Mouse (Mus musculus): ENCODE measurements at regions not wholly inside any gene's neighbourhood (a gene's known extent, or its start where the extent isn't known, plus 50 kb on each side); places are given as distances from the start of the nearest gene placed in this dataset.
A peak's percentile ranks its signal among the peaks of the same experiment; 100 is the strongest.

- WGBS, result 67% methylated on average over 8 of the region's 8 CpGs
- no peaks in the 10 kb centered on the region for H3K9me3 ChIP-seq (ENCODE audit: control insufficient read depth, low read length)
- H3K4me1 ChIP-seq (ENCODE audit: control insufficient read depth, insufficient read depth, low read length), result no peaks in the 10 kb centered on the region; the same call in 1 of the 2 replicates
- no peaks in the 10 kb centered on the region for H3K27me3 ChIP-seq (ENCODE audit: control insufficient read depth, insufficient read depth, low read length)
- H3K4me3 ChIP-seq (replicated peaks; ENCODE audit: low read length), result no peak overlapping the region
- no peaks in the 10 kb centered on the region for H3K36me3 ChIP-seq (ENCODE audit: control insufficient read depth, insufficient read depth, low read length)
- ATAC-seq (ENCODE audit: low FRiP score, low read depth) (no peak), DNase-seq (ENCODE audit: low spot score) (no peak)
- no peak overlapping the region for H3K9ac ChIP-seq (ENCODE audit: low read depth, low read length, severe bottlenecking)
- no peak overlapping the region for H3K27ac ChIP-seq (replicated peaks; ENCODE audit: low read depth, low read length)
- no peak for TF ChIP-seq POLR2A (IDR thresholded peaks at IDR 0.05; ENCODE audit: borderline replicate concordance, extremely low read depth, insufficient read depth, insufficient read length)
- no peak overlapping the region for H3K4me2 ChIP-seq (replicated peaks; ENCODE audit: low read depth, low read length, severe bottlenecking)
Observed at GRCm38 (mm10) chr2:178565368-178565818, 135.1 kb downstream of the Cdh26 start.

- no peak overlapping the region for H3K4me3 ChIP-seq (replicated peaks; ENCODE audit: low read length)
- TF ChIP-seq POLR2A (IDR thresholded peaks at IDR 0.05; ENCODE audit: borderline replicate concordance, extremely low read depth, insufficient read depth, insufficient read length), result no peak
- DNase-seq (ENCODE audit: low spot score) (no peak), ATAC-seq (ENCODE audit: low FRiP score, low read depth) (no peak)
- H3K27ac ChIP-seq (replicated peaks; ENCODE audit: low read depth, low read length), result no peak overlapping the region
- H3K36me3 ChIP-seq (ENCODE audit: control insufficient read depth, insufficient read depth, low read length), result no peaks in the 10 kb centered on the region
- H3K9me3 ChIP-seq (ENCODE audit: control insufficient read depth, low read length), result no peaks in the 10 kb centered on the region
- H3K4me1 ChIP-seq (ENCODE audit: control insufficient read depth, insufficient read depth, low read length), result no peaks in the 10 kb centered on the region; the same call in 1 of the 2 replicates
- H3K4me2 ChIP-seq (replicated peaks; ENCODE audit: low read depth, low read length, severe bottlenecking), result no peak overlapping the region
- H3K27me3 ChIP-seq (ENCODE audit: control insufficient read depth, insufficient read depth, low read length), result no peaks in the 10 kb centered on the region
- no peak overlapping the region for H3K9ac ChIP-seq (ENCODE audit: low read depth, low read length, severe bottlenecking)
- 80% methylated on average over 7 of the region's 7 CpGs for WGBS
Observed at GRCm38 (mm10) chr2:178567493-178567892, 137.2 kb downstream of the Cdh26 start.

GRCm38 (mm10) chr2:178572301-178572700 lies 142.0 kb downstream of the Cdh26 start:
- Histone ChIP-seq H3K4me1 (ENCODE audit: control insufficient read depth, insufficient read depth, low read length) (no peaks in the 10 kb centered on the region), H3K4me3 (replicated peaks; ENCODE audit: low read length) (no peak overlapping the region), H3K4me2 (replicated peaks; ENCODE audit: low read depth, low read length, severe bottlenecking) (no peak overlapping the region), H3K9ac (ENCODE audit: low read depth, low read length, severe bottlenecking) (no peak overlapping the region), H3K9me3 (ENCODE audit: control insufficient read depth, low read length) (no peaks in the 10 kb centered on the region), H3K27ac (replicated peaks; ENCODE audit: low read depth, low read length) (no peak overlapping the region), H3K27me3 (ENCODE audit: control insufficient read depth, insufficient read depth, low read length) (no peaks in the 10 kb centered on the region), H3K36me3 (ENCODE audit: control insufficient read depth, insufficient read depth, low read length) (no peaks in the 10 kb centered on the region)
- 93% methylated on average over 5 of the region's 5 CpGs for WGBS
- ATAC-seq (ENCODE audit: low FRiP score, low read depth), result no peak
- DNase-seq (ENCODE audit: low spot score), result no peak
- no peak for TF ChIP-seq POLR2A (IDR thresholded peaks at IDR 0.05; ENCODE audit: borderline replicate concordance, extremely low read depth, insufficient read depth, insufficient read length)

GRCm38 (mm10) chr2:178574859-178575258 lies 144.5 kb downstream of the Cdh26 start:
- ATAC-seq (ENCODE audit: low FRiP score, low read depth) (no peak), DNase-seq (ENCODE audit: low spot score) (peak; percentile 85)
- Histone ChIP-seq H3K4me2 (replicated peaks; ENCODE audit: low read depth, low read length, severe bottlenecking) (no peak overlapping the region), H3K36me3 (ENCODE audit: control insufficient read depth, insufficient read depth, low read length) (no peaks in the 10 kb centered on the region), H3K4me3 (replicated peaks; ENCODE audit: low read length) (no peak overlapping the region), H3K9me3 (ENCODE audit: control insufficient read depth, low read length) (no peaks in the 10 kb centered on the region), H3K9ac (ENCODE audit: low read depth, low read length, severe bottlenecking) (no peak overlapping the region), H3K27ac (replicated peaks; ENCODE audit: low read depth, low read length) (no peak overlapping the region), H3K4me1 (ENCODE audit: control insufficient read depth, insufficient read depth, low read length) (no peaks in the 10 kb centered on the region), H3K27me3 (ENCODE audit: control insufficient read depth, insufficient read depth, low read length) (no peaks in the 10 kb centered on the region)
- TF ChIP-seq POLR2A (IDR thresholded peaks at IDR 0.05; ENCODE audit: borderline replicate concordance, extremely low read depth, insufficient read depth, insufficient read length), result no peak
- WGBS, result 52% methylated on average over 4 of the region's 4 CpGs

GRCm38 (mm10) chr2:178575403-178575802 lies 145.1 kb downstream of the Cdh26 start:
- WGBS, result 48% methylated on average over 6 of the region's 6 CpGs
- TF ChIP-seq POLR2A (IDR thresholded peaks at IDR 0.05; ENCODE audit: borderline replicate concordance, extremely low read depth, insufficient read depth, insufficient read length), result no peak
- no peak for DNase-seq (ENCODE audit: low spot score)

GRCm38 (mm10) chr2:178576067-178576466 lies 145.7 kb downstream of the Cdh26 start:
- Histone ChIP-seq H3K27me3 (ENCODE audit: control insufficient read depth, insufficient read depth, low read length) (no peaks in the 10 kb centered on the region), H3K9ac (ENCODE audit: low read depth, low read length, severe bottlenecking) (no peak overlapping the region), H3K9me3 (ENCODE audit: control insufficient read depth, low read length) (no peaks in the 10 kb centered on the region), H3K36me3 (ENCODE audit: control insufficient read depth, insufficient read depth, low read length) (no peaks in the 10 kb centered on the region), H3K4me2 (replicated peaks; ENCODE audit: low read depth, low read length, severe bottlenecking) (no peak overlapping the region), H3K4me1 (ENCODE audit: control insufficient read depth, insufficient read depth, low read length) (no peaks in the 10 kb centered on the region; the same call in 1 of the 2 replicates), H3K4me3 (replicated peaks; ENCODE audit: low read length) (no peak overlapping the region), H3K27ac (replicated peaks; ENCODE audit: low read depth, low read length) (no peak overlapping the region)
- TF ChIP-seq POLR2A (IDR thresholded peaks at IDR 0.05; ENCODE audit: borderline replicate concordance, extremely low read depth, insufficient read depth, insufficient read length), result no peak
- 54% methylated on average over 7 of the region's 7 CpGs for WGBS
- DNase-seq (ENCODE audit: low spot score) (no peak), ATAC-seq (ENCODE audit: low FRiP score, low read depth) (no peak)

More at GRCm38 (mm10) chr2:178575403-178575802, 145.1 kb downstream of the Cdh26 start:
- Histone ChIP-seq H3K9ac (ENCODE audit: low read depth, low read length, severe bottlenecking) (no peak overlapping the region), H3K27ac (replicated peaks; ENCODE audit: low read depth, low read length) (no peak overlapping the region), H3K4me2 (replicated peaks; ENCODE audit: low read depth, low read length, severe bottlenecking) (no peak overlapping the region), H3K27me3 (ENCODE audit: control insufficient read depth, insufficient read depth, low read length) (no peaks in the 10 kb centered on the region), H3K4me3 (replicated peaks; ENCODE audit: low read length) (no peak overlapping the region), H3K36me3 (ENCODE audit: control insufficient read depth, insufficient read depth, low read length) (no peaks in the 10 kb centered on the region), H3K9me3 (ENCODE audit: control insufficient read depth, low read length) (no peaks in the 10 kb centered on the region), H3K4me1 (ENCODE audit: control insufficient read depth, insufficient read depth, low read length) (no peaks in the 10 kb centered on the region)
- no peak for ATAC-seq (ENCODE audit: low FRiP score, low read depth)

Data from limb, embryonic 14.5 days (tissue).